Mouse (Mus musculus) urinary bladder, postnatal 10 days (tissue): ENCODE measurements around the gene Tmem125.

Source experiments
- DNase-seq: peaks from one replicate; pipeline ENCODE4 v3.0.0; 2022; ENCODE audit warnings: low spot score

Gene Tmem125

GRCm38 (mm10) chr4:118543592-118544260 is at the start of gene Tmem125:
Gene Tmem125 (minus strand): TSS chr4:118544044.
- DNase-seq: no peak

- no peak for DNase-seq
These were observed 45.9 kb upstream of the Tmem125 start for GRCm38 (mm10) chr4:118589733-118590130.

- no peak for DNase-seq
These were observed 45.3 kb upstream of the Tmem125 start for GRCm38 (mm10) chr4:118589053-118589732.

- DNase-seq: no peak
These were observed 38.8 kb upstream of the Tmem125 start for GRCm38 (mm10) chr4:118582629-118583028.

- DNase-seq: no peak
These were observed 37.7 kb upstream of the Tmem125 start for GRCm38 (mm10) chr4:118581508-118581907.

- no peak for DNase-seq
These were observed 35.5 kb upstream of the Tmem125 start for GRCm38 (mm10) chr4:118579313-118579712.

- peak; percentile 69 for DNase-seq
These were observed 32.3 kb upstream of the Tmem125 start for GRCm38 (mm10) chr4:118576097-118576496.

GRCm38 (mm10) chr4:118571441-118571840 is 27.6 kb upstream of the Tmem125 start:
- no peak for DNase-seq

GRCm38 (mm10) chr4:118569320-118569719 is 25.5 kb upstream of the Tmem125 start:
- DNase-seq: no peak

- DNase-seq: no peak
These were observed 24.9 kb upstream of the Tmem125 start for GRCm38 (mm10) chr4:118568709-118569108.

- no peak for DNase-seq
These were observed 22.4 kb upstream of the Tmem125 start for GRCm38 (mm10) chr4:118566161-118566676.

GRCm38 (mm10) chr4:118564926-118565279 is 21.1 kb upstream of the Tmem125 start:
- DNase-seq: no peak

GRCm38 (mm10) chr4:118564062-118564925 is 20.4 kb upstream of the Tmem125 start:
- no peak for DNase-seq

- DNase-seq: no peak
These were observed 9.3 kb upstream of the Tmem125 start for GRCm38 (mm10) chr4:118553039-118553649.

- peak; percentile 72 for DNase-seq
These were observed 4.3 kb upstream of the Tmem125 start for GRCm38 (mm10) chr4:118548130-118548480.

- DNase-seq: peak; percentile 98
These were observed 3.7 kb upstream of the Tmem125 start for GRCm38 (mm10) chr4:118547424-118548129.

GRCm38 (mm10) chr4:118544441-118545127 is 740 bp upstream of the Tmem125 start:
- DNase-seq: no peak

- DNase-seq: no peak
These were observed 700 bp downstream of the Tmem125 start for GRCm38 (mm10) chr4:118543158-118543530.

- no peak for DNase-seq
These were observed 1.2 kb downstream of the Tmem125 start for GRCm38 (mm10) chr4:118542510-118543157.

GRCm38 (mm10) chr4:118539904-118540303 is 3.9 kb downstream of the Tmem125 start:
- no peak for DNase-seq
